Mouse (Mus musculus): ENCODE results near the gene Hs1bp3.

DNA sequence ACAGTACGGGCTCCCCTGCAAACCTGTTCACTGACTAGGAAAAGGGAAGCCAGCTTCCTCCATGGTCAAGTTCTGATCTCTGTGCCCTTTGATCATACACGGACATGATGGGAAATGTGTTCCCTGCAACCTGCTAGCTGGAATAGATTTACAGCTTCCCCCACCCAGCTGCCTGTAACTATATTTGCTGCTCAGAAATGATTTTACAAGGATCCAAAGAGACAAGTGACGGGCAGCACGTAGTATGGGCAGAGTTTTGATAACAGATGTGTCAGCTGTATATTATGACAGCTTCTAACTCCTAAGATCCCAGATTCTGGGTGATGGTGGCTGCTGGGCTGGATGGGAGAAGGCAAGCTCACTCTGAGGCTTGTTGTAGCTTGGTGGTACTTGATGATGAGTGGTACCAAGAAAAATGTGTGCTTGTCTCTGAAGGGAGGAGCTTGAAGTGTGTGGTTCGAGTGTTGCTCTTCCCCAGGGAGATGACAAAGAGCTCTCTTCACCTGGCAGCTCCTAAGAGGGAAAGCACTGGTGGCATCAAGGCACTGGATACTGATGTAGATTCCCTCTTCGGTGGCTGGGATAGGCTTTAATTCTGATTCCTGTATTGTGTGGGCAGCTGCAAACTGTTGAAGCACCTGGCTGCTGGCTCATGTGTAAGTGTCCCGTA, 59.4 kb downstream of the Hs1bp3 start:
- TF ChIP-seq CTCF (IDR thresholded peaks at IDR 0.05; ENCODE audit: low read depth), result no peak
- TF ChIP-seq EP300 (IDR thresholded peaks at IDR 0.05; ENCODE audit: low read depth), result no peak
